Mouse (Mus musculus): ENCODE results near the gene Cdc25b.

The Cdc25b gene

GRCm38 (mm10) chr2:131186771-131187601, at the start of gene Cdc25b, which contains the start of gene Spef1:
Gene Cdc25b, plus strand, starts transcription at chr2:131186949.
Gene Spef1, minus strand, starts transcription at chr2:131187282.
- peak; percentile 93 for DNase-seq (ENCODE audit: low spot score)

GRCm38 (mm10) chr2:131138296-131138695, 48.5 kb upstream of the Cdc25b start:
- DNase-seq (ENCODE audit: low spot score), result peak; percentile 37

- DNase-seq (ENCODE audit: low spot score), result peak; percentile 42
Observed at GRCm38 (mm10) chr2:131138760-131139159, 48.0 kb upstream of the Cdc25b start.

GRCm38 (mm10) chr2:131139287-131139686, 47.5 kb upstream of the Cdc25b start:
- DNase-seq (ENCODE audit: low spot score), result peak; percentile 33

- peak; percentile 36 for DNase-seq (ENCODE audit: low spot score)
Observed at GRCm38 (mm10) chr2:131139886-131140532, 46.7 kb upstream of the Cdc25b start.

- peak; percentile 39 for DNase-seq (ENCODE audit: low spot score)
Observed at GRCm38 (mm10) chr2:131140533-131140905, 46.2 kb upstream of the Cdc25b start.

GRCm38 (mm10) chr2:131141336-131141986, 45.3 kb upstream of the Cdc25b start:
- DNase-seq (ENCODE audit: low spot score), result peak; percentile 50

- peak; percentile 93 for DNase-seq (ENCODE audit: low spot score)
Observed at GRCm38 (mm10) chr2:131142592-131142991, 44.2 kb upstream of the Cdc25b start.

- DNase-seq (ENCODE audit: low spot score), result peak; percentile 39
Observed at GRCm38 (mm10) chr2:131143007-131143780, 43.6 kb upstream of the Cdc25b start.

- no peak for DNase-seq (ENCODE audit: low spot score)
Observed at GRCm38 (mm10) chr2:131145121-131145520, 41.6 kb upstream of the Cdc25b start.

GRCm38 (mm10) chr2:131145536-131145935, 41.2 kb upstream of the Cdc25b start:
- DNase-seq (ENCODE audit: low spot score), result peak; percentile 37

GRCm38 (mm10) chr2:131146193-131147042, 40.3 kb upstream of the Cdc25b start:
- no peak for DNase-seq (ENCODE audit: low spot score)

GRCm38 (mm10) chr2:131147043-131147365, 39.7 kb upstream of the Cdc25b start:
- DNase-seq (ENCODE audit: low spot score), result no peak

- no peak for DNase-seq (ENCODE audit: low spot score)
Observed at GRCm38 (mm10) chr2:131148353-131149253, 38.1 kb upstream of the Cdc25b start.

- no peak for DNase-seq (ENCODE audit: low spot score)
Observed at GRCm38 (mm10) chr2:131149254-131149578, 37.5 kb upstream of the Cdc25b start.

GRCm38 (mm10) chr2:131152166-131152730, 34.5 kb upstream of the Cdc25b start:
- DNase-seq (ENCODE audit: low spot score), result no peak

- DNase-seq (ENCODE audit: low spot score), result no peak
Observed at GRCm38 (mm10) chr2:131154036-131154435, 32.7 kb upstream of the Cdc25b start.

- no peak for DNase-seq (ENCODE audit: low spot score)
Observed at GRCm38 (mm10) chr2:131156987-131157386, 29.8 kb upstream of the Cdc25b start.

GRCm38 (mm10) chr2:131159491-131159910, 27.2 kb upstream of the Cdc25b start:
- peak; percentile 60 for DNase-seq (ENCODE audit: low spot score)
